Mouse (Mus musculus) heart, postnatal 0 days (tissue): ENCODE measurements around the gene Adar.

Experiments
- CTCF ChIP-seq: IDR thresholded peaks from 2 replicates; pipeline ENCODE4 v1.5.1; 2016; ENCODE audit warnings: antibody characterized with exemption, control low read depth, low read depth
- EP300 ChIP-seq: IDR thresholded peaks from 2 replicates; pipeline ENCODE4 v1.6.1; 2016; ENCODE audit warnings: antibody characterized with exemption, low read depth

DNA sequence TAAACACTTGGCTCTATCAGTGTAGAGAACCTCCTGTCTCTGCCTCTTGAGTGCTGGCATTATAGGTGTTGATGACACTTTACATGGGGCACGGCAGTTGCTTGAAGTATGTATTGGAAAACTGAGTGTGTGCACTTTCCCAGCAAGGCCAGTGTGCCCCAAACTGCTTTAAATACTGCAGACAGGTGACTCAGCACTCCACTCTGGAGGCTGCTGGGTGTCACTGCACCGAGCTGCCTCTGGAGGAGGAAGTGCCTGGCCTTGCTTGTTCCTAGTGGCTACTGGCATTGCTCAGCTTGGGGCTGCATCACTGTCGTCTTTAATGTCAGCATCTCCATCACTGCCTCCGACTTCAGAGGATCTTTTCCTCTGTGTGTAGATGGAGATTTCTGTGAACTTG, 12.2 kb downstream of the Adar start:
- TF ChIP-seq CTCF (peak; percentile 69), EP300 (no peak)
